Comparison of ENCODE assay signal across 9 mouse cellular contexts in the genomic region with DNA sequence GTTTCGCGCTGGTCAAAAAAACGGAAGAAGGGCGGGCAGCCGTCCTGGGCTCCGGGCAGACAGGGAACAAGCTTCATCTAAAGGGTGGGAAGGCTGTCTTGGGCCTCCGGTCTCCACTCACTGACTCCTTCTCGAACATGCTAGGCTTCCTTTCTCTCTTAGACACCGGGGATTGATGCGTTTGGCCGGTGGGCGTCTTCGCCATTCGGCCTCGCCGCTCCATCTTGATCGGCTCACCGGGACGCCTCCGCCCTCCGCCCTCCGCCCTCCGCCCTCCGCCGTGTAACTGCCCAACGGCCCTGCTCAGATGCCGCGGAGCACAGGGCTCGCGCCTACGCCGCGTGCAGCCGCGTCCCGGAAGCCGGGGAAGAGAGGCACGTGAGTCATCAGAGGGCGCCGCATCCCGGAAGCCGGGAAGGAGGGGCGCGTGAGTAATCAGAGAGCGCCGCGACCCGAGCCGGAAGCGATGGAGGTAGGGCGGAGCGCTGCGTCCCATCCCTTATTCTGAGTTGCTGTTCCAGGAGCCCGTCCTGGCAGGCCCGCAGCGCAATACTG. TPM values are rescaled to one million over a fixed set of nuclear protein-coding genes. Genes with fewer than 3 reads are reported as not detected.
DNase-seq lines count a peak whose midpoint lies in the region; ATAC-seq and TF ChIP-seq lines count a peak whose summit lies in the region.
"Not testable (repeated sequence)": the region's sequence is repeated elsewhere in the genome, so short reads cannot be mapped to it uniquely, and the experiment has no call there.
"Had no signal": no experiment of that assay in that cellular context is flagged by ENCODE, and none has a peak within 500 bp of the region (broad histone marks: within the 10 kb centered on the region; RNA-seq: fewer than 3 reads in every experiment).

A gene (plus strand): TSS at position 34 of the 555 bp plus-strand sequence.
A gene (minus strand): TSS at position 314 of the 555 bp plus-strand sequence.
A gene (minus strand): TSS at position 363 of the 555 bp plus-strand sequence.

- H3K36me3 ChIP-seq in ES-E14 (ENCODE audit: control insufficient read depth, insufficient read depth, low read length, poor library complexity, severe bottlenecking); hindbrain, embryonic 10.5 days; kidney, postnatal 0 days (ENCODE audit: insufficient read depth, low read length); liver, embryonic 14.5 days (replicated peaks; ENCODE audit: control insufficient read depth, insufficient read depth, low read depth); midbrain, embryonic 15.5 days (replicated peaks); stomach, embryonic 16.5 days (ENCODE audit: control insufficient read depth, insufficient read depth, low read length): not testable (repeated sequence)

- not testable (repeated sequence) for TF ChIP-seq CTCF in kidney, postnatal 0 days (IDR thresholded peaks at IDR 0.05; ENCODE audit: low read depth); liver, embryonic 14.5 days (IDR thresholded peaks at IDR 0.05; ENCODE audit: low read depth)

- not testable (repeated sequence) for H3K27ac ChIP-seq in ES-E14 (ENCODE audit: insufficient read depth, low read depth, low read length, poor library complexity, severe bottlenecking); hindbrain, embryonic 10.5 days; kidney, postnatal 0 days; liver, embryonic 14.5 days; midbrain, embryonic 15.5 days; stomach, embryonic 16.5 days (ENCODE audit: low read length)

- ATAC-seq in frontal cortex, adult (ENCODE audit: low TSS enrichment), result peak; percentile 96
- peak; percentile 99 for ATAC-seq in kidney, postnatal 0 days (replicated peaks; ENCODE audit: low FRiP score, low read depth)
- peak; percentile 96 for ATAC-seq in liver, embryonic 14.5 days (ENCODE audit: insufficient read depth)
- ATAC-seq in midbrain, embryonic 15.5 days (replicated peaks), result peak; percentile 98
- ATAC-seq in stomach, embryonic 16.5 days (ENCODE audit: insufficient read depth, low FRiP score), result peak; percentile 98

- 0% methylated on average over 23 of the region's 56 CpGs for WGBS in hindbrain, embryonic 10.5 days
- 0% methylated on average over 11 of the region's 56 CpGs for WGBS in kidney, postnatal 0 days
- 0% methylated on average over 7 of the region's 56 CpGs for WGBS in liver, embryonic 14.5 days (ENCODE audit: insufficient replicate concordance)
- WGBS in midbrain, embryonic 15.5 days, result 2% methylated on average over 11 of the region's 56 CpGs
- 0% methylated on average over 3 of the region's 56 CpGs for WGBS in stomach, embryonic 16.5 days

- not testable (repeated sequence) for H3K27me3 ChIP-seq in hindbrain, embryonic 10.5 days (ENCODE audit: insufficient read depth, poor library complexity, severe bottlenecking); kidney, postnatal 0 days (ENCODE audit: insufficient read depth, low read length); liver, embryonic 14.5 days (ENCODE audit: control insufficient read depth, insufficient read depth, low read length); midbrain, embryonic 15.5 days (replicated peaks); stomach, embryonic 16.5 days (ENCODE audit: control insufficient read depth, insufficient read depth, low read length)

- in situ Hi-C loops in ES-E14 (cut with MboI; ENCODE audit: low sequenced_read_pairs in 2 of 2, unreplicated experiment in 2 of 2), result not testable (repeated sequence)

- not testable (repeated sequence) for TF ChIP-seq EP300 in liver, embryonic 14.5 days (IDR thresholded peaks at IDR 0.05; ENCODE audit: low read depth)

- not testable (repeated sequence) for H3K9me3 ChIP-seq in ES-E14 (ENCODE audit: control insufficient read depth, insufficient read depth, low read depth, low read length); hindbrain, embryonic 10.5 days; kidney, postnatal 0 days (replicated peaks; ENCODE audit: low read length); liver, embryonic 14.5 days (ENCODE audit: control insufficient read depth, low read length); midbrain, embryonic 15.5 days; stomach, embryonic 16.5 days (replicated peaks; ENCODE audit: control insufficient read depth, low read length)

- DNase-seq in ES-E14 (ENCODE audit: low read depth, low spot score); hindbrain, embryonic 10.5 days (ENCODE audit: low spot score); kidney, postnatal 0 days (ENCODE audit: low spot score); liver, embryonic 14.5 days (ENCODE audit: low read depth in 3 of 3, low spot score in 3 of 3): not testable (repeated sequence)
- DNase-seq in cerebellum, postnatal 14 days, result peak; percentile 63 to 67

- H3K4me2 ChIP-seq in kidney, postnatal 0 days (ENCODE audit: low read length); liver, embryonic 14.5 days (ENCODE audit: low read depth); midbrain, embryonic 15.5 days; stomach, embryonic 16.5 days (ENCODE audit: low read depth, low read length): not testable (repeated sequence)

- H3K9ac ChIP-seq in ES-E14 (ENCODE audit: insufficient read depth, low read depth, low read length, poor library complexity, severe bottlenecking); kidney, postnatal 0 days (ENCODE audit: low read depth, low read length); liver, embryonic 14.5 days (replicated peaks); midbrain, embryonic 15.5 days; stomach, embryonic 16.5 days (ENCODE audit: low read length): not testable (repeated sequence)

- not testable (repeated sequence) for H3K4me1 ChIP-seq in ES-E14 (ENCODE audit: control insufficient read depth in 2 of 2, insufficient read depth in 2 of 2, low read length in 2 of 2, poor library complexity in 1 of 2); hindbrain, embryonic 10.5 days (replicated peaks); kidney, postnatal 0 days (replicated peaks; ENCODE audit: insufficient read depth, low read length); liver, embryonic 14.5 days (replicated peaks; ENCODE audit: control insufficient read depth in 2 of 2, insufficient read depth in 2 of 2, low read length in 1 of 2); midbrain, embryonic 15.5 days; stomach, embryonic 16.5 days (ENCODE audit: control insufficient read depth, insufficient read depth, low read length)

- not testable (repeated sequence) for H3K4me3 ChIP-seq in ES-E14 (ENCODE audit: insufficient read depth in 1 of 2, low read depth in 1 of 2, low read length in 2 of 2, poor library complexity in 1 of 2, severe bottlenecking in 1 of 2); kidney, postnatal 0 days (replicated peaks; ENCODE audit: low read depth, low read length); liver, embryonic 14.5 days (ENCODE audit: insufficient read depth in 1 of 2, low read depth in 2 of 2, low read length in 2 of 2); stomach, embryonic 16.5 days (replicated peaks; ENCODE audit: low read length)
- H3K4me3 ChIP-seq in hindbrain, embryonic 10.5 days, result 0 out of 2 replicates have a peak within 1 kb of the TSS, but pooled peaks have one; percentile 36
- 0 out of 2 replicates have a peak within 1 kb of the TSS, but pooled peaks have one; percentile 18 for H3K4me3 ChIP-seq in midbrain, embryonic 15.5 days

RNA-seq across cellular contexts. Expression of the first gene that starts in this region (rescaled TPM):
- 107 and 114 TPM in 2 replicates for total RNA-seq in ES-E14 (2012; rRNA removed)
- 89.6 and 92.5 TPM in 2 replicates for polyA plus RNA-seq in hindbrain, embryonic 10.5 days (2016; fragmentation: Nextera tagmentation; extraction: Ambion mirVana)
- polyA plus RNA-seq in kidney, postnatal 0 days (2015; fragmentation: Nextera tagmentation; extraction: Ambion mirVana), result 53.6 and 60.1 TPM in 2 replicates
- 14.6 and 21.3 TPM in 2 replicates for polyA plus RNA-seq in liver, embryonic 14.5 days (2012; rRNA removed)
- polyA plus RNA-seq in liver, embryonic 14.5 days (2014; fragmentation: Nextera tagmentation; extraction: Ambion mirVana), result 16.3 and 16.9 TPM in 2 replicates
- polyA plus RNA-seq in midbrain, embryonic 15.5 days (2015; fragmentation: Nextera tagmentation; extraction: Ambion mirVana), result 85.6 and 91.8 TPM in 2 replicates
- 65.3 and 72.4 TPM in 2 replicates for polyA plus RNA-seq in stomach, embryonic 16.5 days (2015; fragmentation: Nextera tagmentation; extraction: Ambion mirVana)

RNA-seq across cellular contexts. Expression of the second gene that starts in this region (rescaled TPM):
- 2.6 and 5.4 TPM in 2 replicates for total RNA-seq in ES-E14 (2012; rRNA removed)
- 0.72 TPM in 1 of 2 replicates, not detected in the other for polyA plus RNA-seq in hindbrain, embryonic 10.5 days (2016; fragmentation: Nextera tagmentation; extraction: Ambion mirVana)
- polyA plus RNA-seq in kidney, postnatal 0 days (2015; fragmentation: Nextera tagmentation; extraction: Ambion mirVana), result not detected in 2 replicates
- 0.94 and 1.3 TPM in 2 replicates for polyA plus RNA-seq in liver, embryonic 14.5 days (2012; rRNA removed)
- polyA plus RNA-seq in liver, embryonic 14.5 days (2014; fragmentation: Nextera tagmentation; extraction: Ambion mirVana), result 2.1 and 2.9 TPM in 2 replicates
- 0.53 TPM in 1 of 2 replicates, not detected in the other for polyA plus RNA-seq in midbrain, embryonic 15.5 days (2015; fragmentation: Nextera tagmentation; extraction: Ambion mirVana)
- polyA plus RNA-seq in stomach, embryonic 16.5 days (2015; fragmentation: Nextera tagmentation; extraction: Ambion mirVana), result 1.2 and 1.4 TPM in 2 replicates
- total RNA-seq: heart, adult 8-10 months had no signal

RNA-seq across cellular contexts. Expression of the third gene that starts in this region (rescaled TPM):
- total RNA-seq in ES-E14 (2012; rRNA removed), result 17.7 and 18.0 TPM in 2 replicates
- polyA plus RNA-seq in hindbrain, embryonic 10.5 days (2016; fragmentation: Nextera tagmentation; extraction: Ambion mirVana), result 4.1 and 4.4 TPM in 2 replicates
- 4.0 and 4.6 TPM in 2 replicates for polyA plus RNA-seq in kidney, postnatal 0 days (2015; fragmentation: Nextera tagmentation; extraction: Ambion mirVana)
- 1.4 and 1.7 TPM in 2 replicates for polyA plus RNA-seq in liver, embryonic 14.5 days (2012; rRNA removed)
- polyA plus RNA-seq in liver, embryonic 14.5 days (2014; fragmentation: Nextera tagmentation; extraction: Ambion mirVana), result 3.6 and 4.0 TPM in 2 replicates
- polyA plus RNA-seq in midbrain, embryonic 15.5 days (2015; fragmentation: Nextera tagmentation; extraction: Ambion mirVana), result 3.9 and 5.0 TPM in 2 replicates
- polyA plus RNA-seq in stomach, embryonic 16.5 days (2015; fragmentation: Nextera tagmentation; extraction: Ambion mirVana), result 3.3 and 3.6 TPM in 2 replicates
